Mouse (Mus musculus): Measurements from ENCODE around the gene Slain2. TPM values are rescaled to one million over a fixed set of nuclear protein-coding genes. Genes with fewer than 3 reads are reported as not detected.

Gene Slain2
- total and polyA plus RNA-seq, 3 experiments: 11.0 to 34.6 (median 27.5) TPM

- H3K4me1 ChIP-seq (ENCODE audit: control insufficient read depth in 1 of 2, insufficient read depth in 2 of 2): peaks cover 7 to 24% of the 10 kb centered on the region in 2 experiments
- dilution Hi-C loops (cut with MboI; ENCODE audit: extremely low pct_ligation_motif_present, extremely low pct_unique_long_range_greater_than_20kb, low sequenced_read_pairs): no loop called here
- peaks cover 0 to 4% of the 10 kb centered on the region in 2 experiments for H3K36me3 ChIP-seq (replicated peaks in 1 of 2; ENCODE audit: control insufficient read depth in 1 of 2, insufficient read depth in 1 of 2, low read length in 1 of 2)
- 0 out of 2 replicates have a peak, but pooled peaks cover 2% of the 10 kb centered on the region for H3K79me2 ChIP-seq (replicated peaks; ENCODE audit: control insufficient read depth, extremely low read depth, insufficient read depth, poor library complexity, severe bottlenecking)
- H3K9me3 ChIP-seq (replicated peaks; ENCODE audit: low read length): no peaks in the 10 kb centered on the region
- peak overlapping the region; percentile 84 for H3K9ac ChIP-seq (ENCODE audit: insufficient read depth, low read depth)
- H3K4me2 ChIP-seq (ENCODE audit: insufficient read depth, low read depth, poor library complexity, severe bottlenecking): peak overlapping the region; percentile 70
- peak overlapping the region; percentile 55 for H3K27ac ChIP-seq (ENCODE audit: insufficient read depth, low read depth)
- no peak for DNase-seq (ENCODE audit: extremely low read depth)
- in situ Hi-C loops (cut with MboI; ENCODE audit: low pct_ligation_motif_present, low pct_unique_long_range_greater_than_20kb, low sequenced_read_pairs): no loop called here
- TF ChIP-seq NELFE (IDR thresholded peaks at IDR 0.05; ENCODE audit: low read depth, low read length) (no peak), MXI1 (IDR thresholded peaks at IDR 0.05; ENCODE audit: low read depth, low read length) (peak; percentile 44; the same call in 1 of the 2 replicates), EP300 (IDR thresholded peaks at IDR 0.05; ENCODE audit: low read length) (no peak), ZNF384 (IDR thresholded peaks at IDR 0.05; ENCODE audit: low read depth, low read length) (no peak), UBTF (IDR thresholded peaks at IDR 0.05; ENCODE audit: low read depth, low read length) (0 out of 2 replicates have a peak, but pooled peaks have one; percentile 36), RAD21 (IDR thresholded peaks at IDR 0.05; ENCODE audit: low read depth, low read length) (no peak), ZMIZ1 (IDR thresholded peaks at IDR 0.05; ENCODE audit: low read depth, low read length) (peak; percentile 10), RCOR1 (conservative IDR thresholded peaks at IDR 0.05; ENCODE audit: low read depth, low read length) (no peak), TBP (conservative IDR thresholded peaks at IDR 0.05; ENCODE audit: low read depth, low read length) (no peak), SMC3 (IDR thresholded peaks at IDR 0.05; ENCODE audit: low read depth, low read length) (no peak), MEF2A (IDR thresholded peaks at IDR 0.05; ENCODE audit: borderline replicate concordance, low read depth, low read length) (0 out of 2 replicates have a peak, but pooled peaks have one; percentile 1)
- peak overlapping the region; percentile 77 to 98 (median 89) for H3K4me3 ChIP-seq (replicated peaks in 1 of 3; ENCODE audit: low read depth in 2 of 3, low read length in 2 of 3, poor library complexity in 1 of 3)
- no peaks in the 10 kb centered on the region for H3K27me3 ChIP-seq (replicated peaks)
These were observed 793 bp downstream of the Slain2 start for GRCm38 (mm10) chr5:72914633-72915561.

GRCm38 (mm10) chr5:72916048-72916447 is 1.9 kb downstream of the Slain2 start:
- no peak for TF ChIP-seq ETS1 (conservative IDR thresholded peaks at IDR 0.05; ENCODE audit: low read depth, low read length)
- no peak for TF ChIP-seq JUN (IDR thresholded peaks at IDR 0.05; ENCODE audit: insufficient read depth, low read depth, low read length)
- TF ChIP-seq MAFK (IDR thresholded peaks at IDR 0.05; ENCODE audit: insufficient replicate concordance, low read length): no peak
- TF ChIP-seq SMC3 (IDR thresholded peaks at IDR 0.05; ENCODE audit: low read depth, low read length): no peak
- TF ChIP-seq TCF12 (IDR thresholded peaks at IDR 0.05; ENCODE audit: low read depth, low read length): no peak
- no peak for TF ChIP-seq MXI1 (IDR thresholded peaks at IDR 0.05; ENCODE audit: low read depth, low read length)
- no peak for TF ChIP-seq CHD2 (IDR thresholded peaks at IDR 0.05; ENCODE audit: low read length)
- no peak for TF ChIP-seq TBP (conservative IDR thresholded peaks at IDR 0.05; ENCODE audit: low read depth, low read length)
- no peak for TF ChIP-seq MAX (IDR thresholded peaks at IDR 0.05; ENCODE audit: low read length)
- no peak for TF ChIP-seq NRF1 (IDR thresholded peaks at IDR 0.05; ENCODE audit: low read depth, low read length)
- TF ChIP-seq MAZ (IDR thresholded peaks at IDR 0.05; ENCODE audit: low read depth, low read length): no peak
- no peak for TF ChIP-seq CHD1 (IDR thresholded peaks at IDR 0.05; ENCODE audit: low read depth, low read length)
- no peaks in the 10 kb centered on the region for H3K27me3 ChIP-seq (replicated peaks)
- no peak for DNase-seq (ENCODE audit: extremely low read depth)
- peaks cover 0 to 8% of the 10 kb centered on the region in 2 experiments for H3K36me3 ChIP-seq (replicated peaks in 1 of 2; ENCODE audit: control insufficient read depth in 1 of 2, insufficient read depth in 1 of 2, low read length in 1 of 2)
- no peak overlapping the region for H3K4me3 ChIP-seq (replicated peaks in 1 of 3; ENCODE audit: low read depth in 2 of 3, low read length in 2 of 3, poor library complexity in 1 of 3)
- in situ Hi-C loops (cut with MboI; ENCODE audit: low pct_ligation_motif_present, low pct_unique_long_range_greater_than_20kb, low sequenced_read_pairs): no loop called here
- peak overlapping the region; percentile 70 for H3K4me2 ChIP-seq (ENCODE audit: insufficient read depth, low read depth, poor library complexity, severe bottlenecking)
- H3K9ac ChIP-seq (ENCODE audit: insufficient read depth, low read depth): no peak overlapping the region
- peaks cover 7 to 24% of the 10 kb centered on the region in 2 experiments for H3K4me1 ChIP-seq (ENCODE audit: control insufficient read depth in 1 of 2, insufficient read depth in 2 of 2)
- 0 out of 2 replicates have a peak, but pooled peaks cover 2% of the 10 kb centered on the region for H3K79me2 ChIP-seq (replicated peaks; ENCODE audit: control insufficient read depth, extremely low read depth, insufficient read depth, poor library complexity, severe bottlenecking)
- H3K27ac ChIP-seq (ENCODE audit: insufficient read depth, low read depth): no peak overlapping the region
- no peaks in the 10 kb centered on the region for H3K9me3 ChIP-seq (replicated peaks; ENCODE audit: low read length)
- dilution Hi-C loops (cut with MboI; ENCODE audit: extremely low pct_ligation_motif_present, extremely low pct_unique_long_range_greater_than_20kb, low sequenced_read_pairs): no loop called here
